Mouse (Mus musculus) liver, embryonic 16.5 days (tissue): ENCODE measurements around the gene Klk1b27. TPM values are rescaled to one million over a fixed set of nuclear protein-coding genes. Genes with fewer than 3 reads are reported as not detected.

Experiments used
- polyA plus RNA-seq: library from polyadenylated mRNA; unstranded; fragments of >200 nt; fragmentation: Nextera tagmentation; extraction: Ambion mirVana; gene quantifications from 2 replicates; pipeline ENCODE4 v1.2.1, GENCODE M21; 2015

Klk1b27 gene
- polyA plus RNA-seq, 1 experiment from 2014 or later: not detected

Other genes with a start within 250 kb of the Klk1b27 start
- gene Klk7, start 241.0 kb upstream of the Klk1b27 start, polyA plus RNA-seq: not detected in 2 replicates
- gene Klk6, start 227.8 kb upstream of the Klk1b27 start, polyA plus RNA-seq: not detected in 2 replicates
- gene Klk5, start 210.3 kb upstream of the Klk1b27 start, polyA plus RNA-seq: not detected in 2 replicates
- gene Klk4, start 171.1 kb upstream of the Klk1b27 start, polyA plus RNA-seq: not detected in 2 replicates
- gene Klk15, start 118.5 kb upstream of the Klk1b27 start, polyA plus RNA-seq: not detected in 2 replicates
- not detected in 2 replicates for gene Klk1b8, start 101.6 kb upstream of the Klk1b27 start, polyA plus RNA-seq
- gene Klk1b1, start 85.5 kb upstream of the Klk1b27 start, polyA plus RNA-seq: not detected in 2 replicates
- gene Klk1b9, start 76.2 kb upstream of the Klk1b27 start, polyA plus RNA-seq: not detected in 2 replicates
- not detected in 2 replicates for gene Klk1b11, start 56.4 kb upstream of the Klk1b27 start, polyA plus RNA-seq
- gene Klk1b26, start 40.1 kb upstream of the Klk1b27 start, polyA plus RNA-seq: 0.26 TPM in 1 of 2 replicates, not detected in the other
- not detected in 2 replicates for gene Klk1b21, start 50.0 kb downstream of the Klk1b27 start, polyA plus RNA-seq
- gene Klk1b22, start 60.4 kb downstream of the Klk1b27 start, polyA plus RNA-seq: not detected in 2 replicates
- gene Klk1b16, start 84.5 kb downstream of the Klk1b27 start, polyA plus RNA-seq: 0.06 TPM in 1 of 2 replicates, not detected in the other
- gene Klk1b24, start 135.9 kb downstream of the Klk1b27 start, polyA plus RNA-seq: not detected in 2 replicates
- not detected in 2 replicates for gene Klk1b3, start 145.9 kb downstream of the Klk1b27 start, polyA plus RNA-seq
- 0.11 TPM in 1 of 2 replicates, not detected in the other for gene Klk1b4, start 155.1 kb downstream of the Klk1b27 start, polyA plus RNA-seq
- gene Klk1b5, start 163.7 kb downstream of the Klk1b27 start, polyA plus RNA-seq: not detected in 2 replicates
- gene Klk1, start 173.1 kb downstream of the Klk1b27 start, polyA plus RNA-seq: 1.1 TPM in 1 of 2 replicates, not detected in the other
- not detected in 2 replicates for gene Gm36864, start 183.9 kb downstream of the Klk1b27 start, polyA plus RNA-seq
- gene 1700028J19Rik, start 194.4 kb downstream of the Klk1b27 start, polyA plus RNA-seq: 1.1 and 1.2 TPM in 2 replicates
- gene 2410002F23Rik, start 194.4 kb downstream of the Klk1b27 start, polyA plus RNA-seq: 23.4 and 24.6 TPM in 2 replicates
- not detected in 2 replicates for gene Acp4, start 205.1 kb downstream of the Klk1b27 start, polyA plus RNA-seq
- not detected in 2 replicates for gene Gm15517, start 209.2 kb downstream of the Klk1b27 start, polyA plus RNA-seq